Mouse (Mus musculus): ENCODE results near the gene Gfap.

Gene Gfap

DNA sequence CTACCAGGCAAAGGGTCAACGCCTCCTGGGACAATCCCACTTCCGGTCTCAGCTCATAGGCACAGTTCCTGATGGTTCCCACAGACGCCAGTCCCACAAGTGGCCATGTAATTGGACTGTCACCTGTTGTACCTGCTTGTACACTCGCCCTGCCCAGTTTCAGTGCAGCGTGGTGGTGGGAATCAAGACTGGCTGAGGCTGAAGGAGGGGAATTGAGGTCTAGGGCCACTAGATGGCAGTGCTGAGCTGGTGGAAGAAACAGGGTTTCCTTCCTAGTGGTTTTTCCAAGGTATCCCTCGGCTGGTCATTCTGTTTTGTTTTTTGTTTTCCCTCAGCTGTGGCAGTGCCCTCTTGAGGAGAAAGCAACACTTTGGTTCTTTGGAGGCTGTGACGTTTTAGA, at the start of gene Gfap:
TSS of gene Gfap (minus strand) at position 150 of the 400 bp plus-strand sequence.
- peak; percentile 87 for DNase-seq (ENCODE audit: low read depth, low spot score)

DNA sequence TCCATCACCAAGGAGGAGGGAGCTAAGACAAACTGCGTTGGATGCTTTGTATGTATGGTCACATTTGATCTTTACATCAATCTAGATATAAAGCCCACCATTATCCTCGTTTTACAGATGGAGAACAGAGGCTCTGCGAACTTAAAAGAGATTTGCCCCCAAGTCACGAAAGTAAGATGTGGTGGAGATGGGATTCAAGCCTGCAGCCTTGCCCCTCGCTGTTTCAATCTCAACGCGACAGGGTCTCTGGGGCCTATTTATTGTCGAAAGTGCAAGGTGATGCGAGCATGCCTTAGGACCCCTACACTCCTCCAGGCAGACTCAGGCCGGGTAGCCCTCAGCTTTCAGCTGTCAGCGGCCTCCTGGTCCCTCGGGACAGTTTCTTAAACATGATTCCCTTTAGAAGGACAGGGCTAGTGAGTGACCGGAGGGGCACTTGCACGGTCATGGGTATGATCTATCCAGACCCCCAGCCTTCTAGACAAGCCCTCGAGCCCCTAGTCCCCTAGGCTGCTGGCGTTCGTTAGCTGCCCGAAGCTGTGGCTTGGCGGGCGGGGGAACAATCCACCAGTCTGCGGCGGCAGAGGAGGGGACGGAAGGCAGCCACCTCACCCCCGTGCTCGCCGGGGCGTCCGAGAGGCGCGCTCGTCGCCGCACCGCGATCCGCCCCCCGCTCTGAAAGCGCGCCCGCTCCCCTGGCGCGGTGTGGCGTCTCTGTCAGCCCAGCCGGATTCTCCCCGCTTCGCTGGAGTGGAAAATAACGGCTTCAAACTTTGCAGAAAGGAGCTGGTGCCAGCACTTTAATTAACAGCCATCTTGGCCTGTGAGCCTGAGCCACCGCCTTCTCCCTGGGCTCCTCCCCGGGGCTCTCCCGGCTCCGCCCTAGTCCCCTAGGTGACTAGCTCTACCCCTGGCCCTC, 47.6 kb upstream of the Gfap start:
- DNase-seq (ENCODE audit: low read depth, low spot score), result peak; percentile 47

DNA sequence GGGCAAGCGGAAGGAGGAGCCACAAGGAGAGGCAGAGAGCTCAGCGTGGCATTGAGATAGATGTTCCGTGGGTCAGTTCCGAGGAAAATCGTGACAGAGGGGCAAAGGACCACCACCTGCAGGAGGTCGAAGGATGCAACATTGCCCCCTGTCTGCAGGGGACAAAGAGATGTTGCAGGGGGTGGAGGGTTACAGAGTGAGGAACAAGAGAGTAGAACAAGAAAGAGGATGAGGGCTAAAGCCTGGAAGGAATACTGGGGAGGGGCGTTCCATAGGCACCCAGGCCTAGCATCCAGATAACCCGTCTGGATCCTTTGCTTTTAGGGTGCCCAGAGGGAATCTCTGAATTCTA, 46.3 kb upstream of the Gfap start:
- no peak for DNase-seq (ENCODE audit: low read depth, low spot score)

DNA sequence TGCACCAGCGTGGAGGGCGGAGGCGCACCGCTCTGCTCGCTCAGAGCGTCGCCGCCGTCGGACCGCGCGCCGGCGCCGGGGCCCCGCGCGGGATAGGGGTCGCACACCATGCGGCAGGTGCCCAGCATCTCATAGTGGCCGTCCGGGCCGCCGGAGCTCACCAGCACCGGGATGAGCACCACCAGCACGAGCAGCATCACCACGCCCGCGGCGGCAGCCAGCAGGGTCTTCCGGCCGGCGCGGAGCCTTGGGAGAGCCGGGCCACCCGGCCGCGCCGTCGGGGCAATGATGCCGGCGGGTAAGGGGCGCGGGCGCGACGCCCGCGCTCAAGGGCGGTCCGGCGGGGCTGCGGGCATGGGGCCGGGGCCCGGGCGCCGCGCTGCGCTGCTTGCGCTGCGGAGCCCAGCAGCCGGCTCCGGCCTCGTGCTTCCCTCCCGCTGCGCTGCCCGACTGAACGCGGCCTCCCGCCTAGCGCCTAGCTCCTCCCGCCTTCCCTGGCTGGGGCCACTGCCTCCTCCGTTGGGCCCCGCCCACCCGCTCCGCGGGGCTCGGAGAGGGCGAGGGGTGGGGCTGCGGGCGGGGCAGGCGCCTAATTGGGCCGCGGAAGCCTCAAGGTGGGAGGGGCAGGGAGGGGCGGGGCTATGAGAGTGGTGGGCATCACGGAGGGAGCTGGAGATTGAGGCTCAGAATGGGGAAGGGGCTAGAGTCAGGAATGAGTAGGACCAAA, 45.7 kb upstream of the Gfap start, which contains the start of gene C1ql1:
TSS of gene C1ql1 (minus strand) at position 424 of the 727 bp plus-strand sequence.
- DNase-seq (ENCODE audit: low read depth, low spot score), result peak; percentile 90

DNA sequence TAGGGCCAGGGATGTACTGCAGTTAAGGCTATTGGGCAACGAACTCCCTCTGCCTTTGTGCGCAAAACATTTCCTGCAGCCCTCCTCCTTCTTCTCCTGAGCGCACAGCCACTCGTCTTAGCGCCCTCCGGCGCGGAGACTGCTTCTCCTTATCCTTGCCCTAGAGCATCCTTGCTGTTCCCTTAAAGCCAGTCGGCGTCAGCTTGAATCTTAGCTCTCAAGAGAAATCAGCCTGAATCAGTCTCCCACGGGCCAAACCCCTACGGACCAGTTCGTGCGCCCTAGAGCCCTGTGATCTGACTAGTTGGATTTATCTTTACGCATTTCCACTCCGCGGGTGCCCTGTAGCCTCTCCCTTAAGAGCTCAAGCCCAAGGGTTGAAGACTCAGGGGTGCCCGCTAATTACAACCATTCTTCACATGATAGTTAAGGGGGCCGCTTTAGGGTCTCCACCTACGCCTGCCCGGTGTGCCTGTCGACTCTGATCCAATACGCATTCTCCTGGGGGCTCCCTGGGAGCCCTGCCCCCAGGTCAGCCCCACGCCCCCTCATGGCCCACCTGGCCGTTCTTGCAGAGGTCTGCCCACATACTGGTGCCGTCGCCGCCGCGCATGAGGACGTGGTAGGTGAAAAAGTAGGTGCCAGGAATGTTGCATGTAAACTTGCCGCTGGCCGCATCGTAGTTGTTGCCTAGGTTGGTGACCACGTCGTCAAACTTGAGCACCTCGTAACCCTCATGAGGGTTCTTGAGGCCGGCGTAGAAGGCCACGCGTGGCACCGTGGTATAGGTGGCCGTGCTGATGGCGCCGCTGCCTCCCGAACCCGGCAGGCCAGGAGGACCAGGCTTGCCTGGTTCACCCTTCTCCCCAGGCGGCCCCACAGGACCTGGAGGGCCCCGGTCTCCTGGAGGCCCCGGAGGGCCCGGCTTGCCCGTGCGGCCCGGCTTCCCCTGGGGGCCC, 44.9 kb upstream of the Gfap start:
- peak; percentile 42 for DNase-seq (ENCODE audit: low read depth, low spot score)

DNA sequence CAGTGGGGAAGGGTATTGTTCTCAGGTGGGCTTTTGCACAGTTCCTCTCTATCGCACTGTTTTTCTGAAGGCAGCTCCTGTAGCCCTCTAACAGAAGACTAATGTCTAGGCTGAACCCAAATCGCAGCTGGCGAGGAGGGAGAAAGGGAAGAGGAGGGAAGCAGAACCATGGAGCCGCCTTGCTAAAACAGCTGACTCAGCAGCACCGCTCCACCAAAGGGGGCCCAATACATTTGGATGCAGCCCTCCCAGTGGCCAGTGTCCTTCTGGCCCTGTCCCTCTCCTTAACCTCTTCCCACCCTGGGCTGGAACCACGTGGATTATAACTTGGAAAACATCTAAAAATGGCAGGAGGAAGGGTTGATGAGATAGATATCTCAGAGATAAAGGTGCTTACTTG, 40.5 kb upstream of the Gfap start:
- DNase-seq (ENCODE audit: low read depth, low spot score), result no peak

DNA sequence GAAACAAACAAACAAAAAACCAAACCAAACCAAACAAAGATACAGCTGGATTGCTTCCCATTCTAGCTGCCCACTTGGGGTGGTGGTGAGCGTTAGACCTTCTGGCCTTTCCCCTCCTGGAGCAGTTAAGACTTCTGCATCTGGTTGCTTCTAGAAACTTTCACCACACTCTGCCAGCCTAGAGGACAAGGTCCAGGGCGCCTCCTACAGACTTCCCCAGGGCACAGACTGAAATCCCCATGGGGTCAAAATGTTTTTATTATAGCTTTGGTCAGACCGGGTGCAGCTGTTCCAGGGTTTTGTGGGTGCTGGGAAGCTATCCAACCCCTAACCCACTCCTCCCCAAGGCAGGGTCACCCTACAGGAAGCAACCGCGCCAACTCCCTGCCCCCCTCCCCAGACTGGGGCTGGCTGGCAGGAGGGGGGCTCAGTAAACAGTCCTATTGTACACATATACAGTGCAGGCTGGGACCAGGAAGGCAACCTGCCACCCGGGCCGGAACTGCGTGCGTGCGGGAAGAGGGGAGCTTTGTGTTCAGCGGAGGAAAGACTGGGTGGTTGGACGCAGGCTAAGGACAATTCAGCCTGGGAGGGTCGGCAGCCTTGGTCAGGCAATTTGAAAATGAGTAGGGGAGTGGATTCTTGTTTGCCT, 38.4 kb upstream of the Gfap start:
- no peak for DNase-seq (ENCODE audit: low read depth, low spot score)

DNA sequence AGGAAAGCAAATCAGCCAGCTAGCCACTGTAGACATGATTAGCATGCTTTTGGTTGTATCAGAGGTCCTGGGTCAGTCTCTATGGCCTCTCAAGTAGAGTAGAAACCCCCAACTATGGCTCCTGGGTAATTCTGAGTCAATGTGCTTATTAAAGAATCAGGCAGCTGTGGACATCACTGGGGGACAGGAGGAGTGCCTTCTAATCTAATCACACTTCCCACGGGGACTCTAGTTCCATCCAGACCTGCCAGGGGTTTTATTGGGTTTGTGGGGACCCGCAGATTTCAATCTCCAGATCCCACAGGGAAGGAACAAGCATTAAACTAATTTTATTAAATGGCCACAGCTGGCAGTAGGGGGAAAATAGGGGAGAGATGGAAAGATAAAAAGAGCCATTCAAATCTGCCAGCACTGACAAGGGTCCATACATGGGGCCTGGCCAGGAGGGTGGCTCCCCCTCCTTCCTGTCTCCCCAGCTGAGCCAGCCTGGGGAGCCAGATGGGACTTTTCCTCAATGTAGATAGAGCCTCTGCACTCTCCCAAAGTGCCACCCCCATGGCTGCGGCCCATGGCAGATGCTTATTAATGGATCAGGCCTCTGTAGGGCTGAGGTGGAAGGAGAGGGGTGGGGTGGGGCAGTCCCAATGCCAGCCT, 36.9 kb upstream of the Gfap start:
- no peak for DNase-seq (ENCODE audit: low read depth, low spot score)

DNA sequence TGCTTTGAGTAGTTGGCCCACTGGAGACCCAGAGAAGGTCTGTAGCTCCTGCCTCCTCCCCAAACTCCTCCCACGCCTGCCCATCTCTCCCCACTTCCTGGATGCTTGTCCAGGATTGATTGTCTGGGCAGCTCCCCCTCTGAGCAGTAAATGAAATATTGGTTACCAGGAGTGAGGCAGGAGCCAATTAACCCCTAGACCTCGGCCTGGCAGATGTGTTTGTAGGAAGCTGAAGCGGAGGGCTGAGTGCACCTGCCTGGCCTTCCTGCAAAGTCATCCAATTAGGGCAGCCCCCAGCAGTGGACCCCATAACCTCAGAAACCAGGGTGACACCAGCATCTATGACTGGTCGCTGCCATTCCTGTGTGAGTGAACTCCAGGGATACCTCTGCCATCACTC, 35.6 kb upstream of the Gfap start:
- DNase-seq (ENCODE audit: low read depth, low spot score), result no peak

DNA sequence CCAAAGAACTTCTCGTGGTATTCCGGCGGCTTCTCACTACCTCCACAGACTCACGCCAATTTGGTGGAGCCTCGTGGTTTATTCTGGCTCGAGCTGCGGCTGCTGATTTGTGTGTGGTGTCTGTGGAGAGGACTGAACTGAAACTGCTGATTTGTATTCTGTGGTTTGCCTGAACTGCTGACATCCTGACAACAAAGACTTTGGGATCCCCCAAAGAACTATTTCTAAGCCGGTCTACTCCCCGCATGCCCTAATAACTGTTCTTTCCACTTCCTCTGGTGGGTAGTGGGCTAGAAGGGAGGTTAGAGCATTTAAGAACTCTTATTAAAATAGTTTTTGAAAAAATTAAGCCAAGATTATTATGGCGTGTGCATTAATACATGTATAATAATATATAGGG, 30.0 kb upstream of the Gfap start:
- DNase-seq (ENCODE audit: low read depth, low spot score), result no peak

DNA sequence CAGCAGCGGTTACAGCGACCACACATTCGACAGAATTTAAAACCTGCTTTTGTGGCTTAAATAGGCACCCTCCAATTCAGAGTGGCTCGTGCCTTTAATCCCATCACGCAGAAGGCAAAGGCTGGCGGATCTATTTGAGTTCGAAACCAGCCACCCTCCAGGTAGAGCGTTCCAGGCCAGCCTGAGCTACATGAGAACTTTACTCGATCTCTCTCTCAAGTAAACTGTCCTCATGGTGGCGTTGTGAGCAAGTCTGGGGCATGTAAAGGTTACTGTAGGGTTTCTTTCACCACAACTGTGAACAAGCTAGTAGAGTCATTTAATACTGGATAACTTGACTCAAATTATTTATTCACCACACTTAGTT, 24.6 kb upstream of the Gfap start:
- peak; percentile 91 for DNase-seq (ENCODE audit: low read depth, low spot score)

DNA sequence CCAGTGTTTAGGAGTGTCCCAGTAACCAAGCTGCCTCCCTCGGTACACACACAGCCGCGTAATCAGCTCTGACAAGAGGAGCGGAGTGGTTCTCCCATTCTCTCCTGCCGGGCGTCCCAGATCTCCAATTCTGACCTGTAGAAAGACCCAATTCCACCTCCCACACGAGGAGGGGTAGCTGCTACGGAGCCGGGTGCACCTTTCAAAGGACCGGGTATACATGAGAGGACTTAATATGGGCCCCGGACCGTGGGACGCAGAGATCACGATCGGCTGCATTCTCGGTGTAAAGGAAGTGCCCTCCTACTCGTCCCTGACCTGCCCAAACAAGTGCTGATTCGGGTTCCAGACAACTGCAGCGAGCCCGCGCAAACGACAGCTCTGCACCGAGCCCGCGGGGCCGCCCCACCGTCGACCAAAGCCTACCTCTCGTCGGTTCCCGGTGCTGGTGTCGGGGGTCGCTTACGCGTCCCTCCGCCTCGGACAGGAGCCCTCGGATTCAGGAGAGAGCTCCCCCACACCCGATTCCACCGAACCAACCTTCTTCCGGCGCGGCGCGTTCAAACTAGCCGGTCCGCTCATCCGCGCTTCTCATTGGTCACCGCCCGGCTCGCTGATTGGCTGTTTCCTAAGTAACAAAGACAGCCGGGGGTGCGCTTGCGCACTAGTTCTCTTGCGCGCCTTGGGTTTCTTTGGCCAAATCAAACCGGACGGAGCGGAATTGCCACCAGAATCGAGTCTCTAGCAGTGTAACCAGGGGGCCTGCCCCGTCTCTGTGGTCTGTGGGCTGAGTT, 24.0 kb upstream of the Gfap start, which contains the start of gene Kif18b:
TSS of gene Kif18b (minus strand) at position 568 of the 794 bp plus-strand sequence.
- peak; percentile 99 for DNase-seq (ENCODE audit: low read depth, low spot score)

DNA sequence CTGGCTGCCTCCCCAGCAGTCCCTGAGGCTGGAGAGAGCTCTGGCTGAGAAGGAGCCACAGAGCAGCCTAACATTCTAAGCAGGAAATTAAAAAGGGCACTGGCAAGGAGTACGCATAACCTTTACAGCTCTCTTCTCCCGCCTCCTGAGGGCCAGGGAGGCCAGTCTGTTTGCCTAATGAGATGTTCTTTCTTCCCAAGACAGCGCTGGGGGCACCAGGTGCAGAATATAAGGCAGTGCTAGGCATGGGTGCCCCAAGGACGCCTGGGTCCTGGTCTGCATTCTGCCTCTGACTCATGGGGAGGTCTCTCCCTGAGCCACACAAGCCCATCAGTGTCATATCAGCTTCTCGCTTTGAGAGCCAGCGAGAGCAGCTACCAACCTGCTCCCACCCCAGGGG, 20.8 kb upstream of the Gfap start:
- DNase-seq (ENCODE audit: low read depth, low spot score), result no peak

DNA sequence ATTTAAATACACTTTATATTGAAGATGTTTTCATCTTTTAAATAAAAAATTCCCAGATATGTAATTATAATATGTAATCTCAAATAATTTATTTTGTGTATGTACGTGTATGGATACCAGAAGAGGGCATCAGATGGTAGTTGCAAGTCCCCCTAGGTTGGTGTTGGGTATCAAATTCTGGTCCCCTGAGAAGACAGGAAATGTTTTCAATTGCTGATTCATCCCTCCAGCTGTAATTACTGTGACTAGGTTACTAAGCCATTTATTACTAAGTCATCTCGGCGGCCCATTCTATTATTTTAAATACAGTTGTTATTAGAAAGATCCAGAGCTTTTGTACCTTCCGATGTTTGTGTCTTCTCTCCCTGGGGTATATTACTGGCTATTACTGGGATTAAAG, 17.4 kb upstream of the Gfap start:
- DNase-seq (ENCODE audit: low read depth, low spot score), result no peak

DNA sequence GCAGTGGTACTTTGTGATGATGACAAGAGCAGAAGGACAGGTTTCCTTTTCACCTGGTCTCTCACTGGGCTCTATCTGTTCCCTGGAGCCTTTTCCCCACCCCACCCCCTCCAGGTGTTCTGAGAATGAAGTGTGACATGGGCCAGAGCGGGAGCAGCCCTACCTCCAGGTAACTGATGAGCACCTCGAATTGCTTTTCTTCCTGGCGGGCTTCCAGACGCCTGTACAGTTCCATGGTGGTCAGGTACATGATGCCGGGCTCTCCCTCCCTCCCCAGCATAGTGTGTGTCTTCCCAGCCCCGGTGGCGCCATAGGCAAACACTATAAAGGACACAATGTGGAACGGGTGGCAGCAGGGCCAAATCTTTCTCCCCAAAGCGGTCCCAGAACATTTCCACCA, 14.7 kb upstream of the Gfap start:
- no peak for DNase-seq (ENCODE audit: low read depth, low spot score)

DNA sequence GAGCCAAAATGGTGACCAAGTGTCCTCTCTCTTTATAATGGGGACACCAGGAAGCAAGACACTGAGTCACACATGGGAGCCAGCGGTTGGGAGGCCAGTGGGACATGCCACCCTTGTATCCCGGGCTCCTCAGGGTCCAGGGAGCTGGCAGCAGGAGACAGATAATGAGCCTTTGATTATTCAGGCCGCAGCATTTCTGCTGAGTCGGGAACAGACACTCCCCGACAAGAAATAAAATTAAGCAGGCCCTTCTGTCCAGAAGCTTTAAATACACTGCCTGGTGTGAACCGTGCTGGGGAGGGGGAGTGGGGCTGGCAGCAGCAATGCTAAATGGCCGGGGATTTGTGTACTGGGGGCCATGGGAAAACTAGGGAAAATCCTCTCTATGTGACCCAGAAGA, 10.7 kb upstream of the Gfap start:
- DNase-seq (ENCODE audit: low read depth, low spot score), result no peak

DNA sequence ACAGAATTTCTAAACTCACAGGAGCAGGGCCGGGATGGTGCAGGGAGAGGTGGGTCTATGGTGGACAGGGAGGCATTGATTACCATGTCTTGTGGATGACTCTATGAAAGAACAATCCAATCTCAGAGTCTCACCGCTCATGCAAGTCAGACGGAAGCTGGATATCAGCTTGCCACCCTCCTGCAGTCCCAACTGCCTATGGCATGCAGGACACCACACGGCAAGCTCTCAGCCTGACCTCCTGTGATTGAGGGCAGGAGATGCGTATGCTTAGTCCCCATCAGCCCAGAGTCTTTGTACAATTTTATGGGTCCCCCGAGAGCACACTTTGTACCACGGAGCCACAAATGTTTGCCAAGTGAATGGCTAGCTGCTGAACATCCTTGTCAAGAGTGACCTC, 2.9 kb upstream of the Gfap start:
- DNase-seq (ENCODE audit: low read depth, low spot score), result no peak

DNA sequence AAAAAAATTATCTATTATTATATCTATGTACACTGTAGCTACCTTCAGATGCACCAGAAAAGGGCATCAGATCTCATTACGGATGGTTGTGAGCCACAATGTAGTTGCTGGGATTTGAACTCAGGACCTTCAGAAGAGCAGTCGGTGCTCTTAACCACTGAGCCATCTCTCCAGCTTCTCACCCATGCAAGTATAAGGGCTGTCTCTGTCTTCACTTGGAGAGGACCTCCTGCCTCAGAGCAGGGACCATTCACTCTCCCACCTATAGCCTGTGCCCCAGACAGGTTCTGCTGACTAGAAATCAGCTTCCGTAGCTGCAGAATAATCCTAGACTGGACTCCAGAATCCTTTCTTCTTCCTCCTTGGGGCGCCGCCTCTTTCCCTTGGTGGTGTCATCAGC, 1.4 kb upstream of the Gfap start:
- DNase-seq (ENCODE audit: low read depth, low spot score), result no peak

DNA sequence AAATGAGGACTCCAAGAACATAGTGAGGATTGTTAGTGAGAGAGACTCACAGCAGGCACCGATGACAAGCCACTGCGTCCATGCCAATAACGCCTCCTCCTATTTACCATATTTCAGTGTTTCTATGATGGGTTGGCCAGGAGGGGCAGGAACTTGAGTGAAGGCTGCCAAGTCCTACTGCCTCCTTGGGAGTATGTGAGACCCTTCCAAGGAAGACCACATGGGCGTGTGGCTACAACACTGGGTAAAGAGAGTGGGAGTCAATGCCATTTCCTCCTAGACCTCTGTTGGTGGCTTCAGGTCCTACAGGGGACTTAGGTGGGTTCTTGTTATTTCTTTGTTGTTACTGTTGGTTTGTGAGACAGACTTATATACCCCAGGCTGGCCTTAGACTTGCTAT, 487 bp upstream of the Gfap start:
- no peak for DNase-seq (ENCODE audit: low read depth, low spot score)

DNA sequence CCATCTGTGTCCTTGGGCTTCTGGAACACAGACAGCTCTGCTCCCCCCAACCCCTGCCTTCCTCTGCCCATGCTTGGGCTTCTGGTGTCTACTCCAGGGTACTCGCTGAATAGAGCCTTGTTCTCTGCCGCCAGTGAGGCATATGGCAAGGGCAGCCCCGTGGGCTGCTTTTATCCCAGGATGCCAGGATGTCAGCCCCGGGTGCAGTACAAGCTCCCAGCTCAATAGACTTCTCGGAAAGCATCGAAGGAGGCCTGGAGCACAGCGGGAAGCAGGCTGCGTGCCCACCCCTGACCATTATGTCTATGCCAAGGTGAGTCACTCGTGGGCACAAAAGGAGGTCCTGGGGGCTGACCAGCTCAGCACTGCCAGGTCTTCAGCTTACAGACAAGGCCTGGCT, 2.3 kb downstream of the Gfap start:
- DNase-seq (ENCODE audit: low read depth, low spot score), result no peak

All from R1 (cell line).